Mouse (Mus musculus) heart, adult 11 months (tissue): ENCODE measurements around the gene Mpo.
A peak's percentile ranks its signal among the peaks of the same experiment; 100 is the strongest.

Source experiments
- DNase-seq: peaks from one replicate; pipeline ENCODE4 v3.0.0; 2022

The Mpo gene

DNA sequence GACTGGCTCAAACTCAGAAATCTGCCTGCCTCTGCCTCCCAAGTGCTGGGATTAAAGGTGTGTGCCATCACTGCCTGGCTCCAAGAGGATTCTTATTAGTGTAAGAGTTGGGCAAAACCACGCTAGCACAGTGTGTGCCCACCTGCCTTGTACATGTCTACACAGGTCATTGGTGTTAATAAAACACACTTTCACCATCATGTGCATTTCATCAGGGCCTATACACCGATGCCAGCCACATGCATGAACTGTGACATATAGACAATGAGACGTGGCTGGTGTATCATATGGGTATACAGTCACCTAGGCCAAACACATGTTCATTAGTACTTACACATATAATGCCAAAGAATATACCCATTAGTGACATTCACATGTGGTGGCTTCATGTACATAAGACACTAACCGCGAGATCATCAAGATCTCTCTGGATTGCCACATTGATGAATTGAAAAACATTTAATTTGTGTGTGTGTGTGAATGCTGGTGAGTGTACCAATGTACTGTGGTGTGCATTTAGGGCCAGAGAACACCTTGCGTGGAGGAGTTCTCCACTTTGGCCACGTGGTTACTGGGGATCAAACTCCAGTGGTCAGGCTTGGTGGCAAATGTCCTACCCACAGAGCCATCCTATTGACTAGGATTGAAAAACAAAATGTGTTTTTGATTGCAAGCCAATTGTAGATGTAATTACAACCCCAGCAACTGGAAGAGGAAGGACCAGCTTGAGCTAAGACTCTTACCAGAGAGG, 35.0 kb upstream of the Mpo start:
- DNase-seq, result no peak

DNA sequence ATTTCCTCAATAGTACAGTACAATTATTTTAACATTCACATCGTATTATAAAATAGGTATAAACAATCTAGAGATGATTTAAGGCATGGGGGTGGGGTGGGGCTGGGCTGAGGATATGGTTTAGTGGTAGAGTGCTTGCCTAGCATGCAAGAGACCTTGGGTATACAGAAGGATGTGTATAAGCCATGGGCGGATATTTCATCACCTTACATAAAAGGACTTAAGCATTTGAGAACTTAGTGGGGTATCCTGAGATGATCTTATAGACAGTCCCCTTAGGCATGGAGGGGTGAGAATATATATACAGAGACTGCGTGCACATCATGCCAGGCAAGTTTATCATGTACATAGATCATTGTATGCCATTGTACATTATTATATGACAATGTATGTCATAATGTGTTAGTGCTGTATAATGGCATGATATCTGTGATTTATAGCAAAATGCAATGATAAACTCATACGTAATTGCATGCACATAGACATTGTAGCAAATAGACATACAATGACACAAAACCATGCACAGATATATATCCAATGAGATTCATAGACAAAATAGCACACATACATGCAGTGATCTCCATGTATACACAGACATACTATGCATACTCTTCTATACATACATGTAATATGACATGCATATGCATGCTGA, 34.3 kb upstream of the Mpo start:
- DNase-seq, result no peak

GRCm38 (mm10) chr11:87759609-87760005, 33.8 kb upstream of the Mpo start:
- DNase-seq, result no peak

DNA sequence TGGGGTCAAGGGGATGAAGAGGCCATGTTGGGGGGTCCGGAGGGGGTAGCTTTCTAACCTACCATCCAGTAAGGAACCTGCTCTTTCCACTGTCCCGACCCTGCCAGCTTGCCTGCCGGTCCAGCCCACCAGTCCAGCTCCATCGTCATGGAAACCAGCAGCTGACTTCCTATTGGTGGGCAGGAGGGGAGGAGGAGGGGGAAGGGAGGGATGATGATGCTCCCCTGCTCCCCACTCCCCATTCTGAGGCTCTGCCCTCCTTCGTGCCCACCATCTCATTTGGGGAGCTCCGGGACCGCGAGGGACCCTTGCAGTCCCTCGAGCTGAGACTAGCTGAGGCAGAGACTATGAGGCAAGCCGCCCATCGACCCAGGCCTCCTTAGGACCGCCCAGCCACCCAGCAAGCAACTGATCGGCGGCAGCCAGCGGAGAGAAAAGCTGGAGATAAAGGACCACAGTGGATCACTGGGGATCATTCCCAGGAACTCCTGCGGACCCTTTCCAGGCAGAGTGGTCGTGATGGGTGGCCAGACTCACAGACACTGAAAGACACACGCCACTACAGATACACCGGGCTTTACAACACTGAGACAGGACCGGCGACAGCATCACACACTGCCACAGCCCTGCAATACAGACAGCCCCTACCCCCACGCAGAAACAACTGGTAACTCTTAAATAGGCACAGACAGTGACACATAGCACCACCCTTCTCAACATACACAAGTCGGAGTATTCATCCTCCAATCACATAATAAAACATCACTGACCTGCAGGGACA, 32.9 kb upstream of the Mpo start, which contains the start of gene Tspoap1:
Gene Tspoap1 (plus strand): TSS at position 241 of the 781 bp plus-strand sequence.
- DNase-seq, result no peak

GRCm38 (mm10) chr11:87761181-87761721, 32.1 kb upstream of the Mpo start:
- DNase-seq, result no peak

DNA sequence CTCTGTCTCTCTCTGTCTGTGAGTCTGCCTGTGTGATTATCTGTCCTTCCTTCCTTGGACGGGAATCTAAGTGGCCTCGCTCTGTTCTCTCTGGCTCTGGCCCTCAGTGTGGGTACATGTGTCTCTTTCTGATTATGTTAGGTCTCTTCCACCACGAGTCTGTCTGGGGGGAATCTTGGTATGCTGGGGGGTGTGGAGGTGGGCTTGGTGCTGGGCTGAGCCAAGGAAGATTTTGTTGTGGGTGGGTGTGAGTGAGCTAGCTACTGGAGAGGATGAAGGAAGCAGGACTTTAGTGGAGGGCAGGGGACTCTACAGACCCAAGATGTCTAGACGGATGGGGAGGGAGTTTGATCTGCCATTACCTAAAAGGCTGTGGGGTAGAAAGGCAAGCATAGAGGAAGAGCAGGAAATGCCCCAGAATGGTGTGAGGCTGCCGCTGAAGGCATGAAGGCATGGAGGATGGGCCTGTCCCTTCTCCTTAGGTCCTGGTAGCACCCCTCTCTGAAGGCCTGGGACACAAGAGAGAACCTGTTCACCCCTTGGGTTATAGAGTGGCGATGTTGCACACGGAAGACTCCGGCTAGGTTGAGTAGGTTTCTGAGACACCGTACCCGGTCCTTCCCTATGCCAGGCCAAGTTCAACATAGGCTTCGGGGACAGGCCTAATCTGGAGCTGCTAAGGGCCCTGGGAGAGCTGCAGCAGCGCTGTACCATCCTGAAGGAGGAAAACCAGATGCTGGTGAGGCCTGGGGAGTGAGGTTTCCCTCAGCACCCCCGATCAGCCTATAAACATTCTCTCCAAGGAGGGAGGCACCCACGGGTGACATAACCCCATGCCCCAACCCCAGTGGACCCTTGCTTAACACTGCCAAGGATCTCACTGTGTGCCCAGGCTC, 31.3 kb upstream of the Mpo start:
- DNase-seq, result no peak

DNA sequence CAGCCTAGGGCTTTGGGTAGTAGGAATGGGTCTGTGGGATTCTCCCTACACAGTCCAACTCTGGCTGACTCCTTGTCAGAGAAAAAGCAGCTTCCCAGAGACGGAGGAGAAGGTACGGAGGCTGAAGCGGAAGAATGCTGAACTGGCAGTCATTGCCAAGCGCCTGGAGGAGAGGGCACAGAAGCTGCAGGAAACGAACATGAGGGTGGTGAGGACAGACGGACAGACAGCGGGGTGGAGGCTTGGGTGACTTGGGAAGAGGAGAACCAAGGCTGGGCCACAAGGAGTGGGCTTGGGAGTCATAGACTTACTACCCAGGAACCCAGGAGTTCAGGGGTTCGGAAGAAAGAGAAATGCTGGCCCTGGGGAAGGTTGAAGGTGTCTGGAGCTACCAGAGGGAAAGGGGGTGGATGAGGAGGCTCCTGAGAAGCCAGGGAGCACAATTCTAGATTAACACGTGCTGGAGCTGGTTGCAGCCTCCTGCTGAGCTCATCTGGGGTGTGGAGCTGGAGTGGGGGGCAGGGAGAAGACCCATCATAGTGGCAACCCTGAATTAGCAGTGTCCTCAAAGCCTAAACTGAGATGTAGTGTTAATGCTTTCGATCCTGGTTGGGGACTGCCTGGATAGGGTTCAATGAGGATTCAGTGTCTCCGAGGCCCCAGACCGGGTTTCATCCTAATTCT, 30.5 kb upstream of the Mpo start:
- DNase-seq, result no peak

DNA sequence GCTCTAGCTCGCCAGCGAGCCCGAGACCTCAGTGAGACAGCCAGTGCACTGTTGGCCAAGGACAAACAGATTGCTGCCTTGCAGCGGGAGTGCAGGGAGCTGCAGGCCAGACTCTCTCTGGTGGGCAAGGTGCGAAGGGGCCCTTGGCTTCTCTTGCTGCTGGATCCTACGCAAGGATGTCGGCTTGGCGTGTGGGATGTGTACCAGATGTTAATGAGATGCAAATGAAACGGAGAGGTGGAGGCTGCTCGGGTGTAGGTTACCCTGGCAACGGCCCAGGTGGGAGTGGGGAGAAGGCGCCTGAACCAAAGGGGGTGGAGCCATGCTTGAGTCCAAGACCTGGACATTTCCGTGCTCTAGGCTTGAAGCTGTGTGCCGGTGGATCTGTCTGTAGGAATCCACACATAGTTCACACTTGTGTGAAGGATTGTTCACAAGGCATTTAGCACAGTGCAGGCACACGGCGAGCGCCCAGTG, 29.8 kb upstream of the Mpo start:
- DNase-seq, result no peak

DNA sequence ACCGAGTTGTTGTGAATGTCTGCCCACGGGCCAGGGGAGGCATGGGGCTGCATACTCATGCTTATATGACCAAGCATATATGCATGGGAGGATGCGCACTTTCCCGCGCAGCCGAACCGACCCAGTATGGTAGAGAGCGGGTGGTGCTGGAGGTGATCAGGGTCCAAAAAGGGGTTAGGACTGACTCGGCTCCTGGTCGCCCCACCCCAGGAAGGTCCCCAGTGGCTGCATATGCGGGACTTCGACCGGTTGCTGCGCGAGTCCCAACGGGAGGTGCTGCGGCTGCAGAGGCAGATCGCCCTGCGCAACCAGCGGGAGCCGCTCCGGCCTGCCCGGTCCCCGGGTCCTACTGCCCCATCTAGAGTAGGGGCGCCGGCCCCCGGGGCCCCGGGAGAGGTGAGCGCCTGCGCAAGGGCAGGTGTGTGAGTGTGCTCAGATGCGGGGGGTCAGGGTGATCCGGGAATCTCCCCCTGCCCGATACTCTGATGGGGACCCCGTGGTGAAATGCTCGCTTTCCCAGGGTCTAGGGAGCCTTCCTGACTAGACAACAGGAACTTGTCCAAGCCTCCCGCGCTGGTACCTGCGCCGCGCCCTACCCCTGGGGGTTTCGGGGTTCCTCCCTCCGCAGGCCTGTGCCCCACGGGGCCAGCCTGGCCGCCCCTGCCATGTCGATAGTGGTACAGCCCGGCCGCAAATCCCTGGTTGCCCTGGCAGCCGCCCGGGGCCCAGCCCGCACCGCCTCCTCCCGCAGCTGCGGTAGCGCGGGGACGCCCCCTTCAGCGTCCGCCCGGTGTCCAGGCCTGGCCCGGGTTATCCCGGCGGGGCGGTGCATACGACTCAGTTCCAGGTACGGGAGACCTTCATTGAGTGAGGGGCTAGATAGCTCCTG, 29.1 kb upstream of the Mpo start:
- DNase-seq, result no peak

- DNase-seq, result no peak
Observed at GRCm38 (mm10) chr11:87768745-87769144, 24.6 kb upstream of the Mpo start.

DNA sequence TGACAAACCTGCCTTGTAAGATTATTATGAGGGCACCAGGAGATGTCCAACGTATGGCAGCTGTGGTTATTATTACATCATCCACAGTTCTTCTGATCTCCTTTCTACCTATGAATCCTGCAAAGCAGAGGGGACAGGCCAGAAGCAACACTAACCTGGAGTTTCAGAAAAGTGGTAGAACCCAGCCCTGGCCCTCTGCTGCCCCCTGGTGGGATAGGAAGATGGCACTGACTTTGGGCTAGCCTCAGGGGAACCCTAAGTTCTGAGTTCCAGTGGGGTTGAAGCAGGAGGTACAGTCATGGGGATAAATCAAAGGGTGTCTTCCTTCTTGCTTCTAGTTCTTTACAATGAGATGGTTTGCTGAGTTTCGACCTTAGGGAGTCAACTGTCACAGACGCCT, 22.4 kb upstream of the Mpo start:
- DNase-seq, result no peak

- no peak for DNase-seq
Observed at GRCm38 (mm10) chr11:87772354-87772753, 21.0 kb upstream of the Mpo start.

DNA sequence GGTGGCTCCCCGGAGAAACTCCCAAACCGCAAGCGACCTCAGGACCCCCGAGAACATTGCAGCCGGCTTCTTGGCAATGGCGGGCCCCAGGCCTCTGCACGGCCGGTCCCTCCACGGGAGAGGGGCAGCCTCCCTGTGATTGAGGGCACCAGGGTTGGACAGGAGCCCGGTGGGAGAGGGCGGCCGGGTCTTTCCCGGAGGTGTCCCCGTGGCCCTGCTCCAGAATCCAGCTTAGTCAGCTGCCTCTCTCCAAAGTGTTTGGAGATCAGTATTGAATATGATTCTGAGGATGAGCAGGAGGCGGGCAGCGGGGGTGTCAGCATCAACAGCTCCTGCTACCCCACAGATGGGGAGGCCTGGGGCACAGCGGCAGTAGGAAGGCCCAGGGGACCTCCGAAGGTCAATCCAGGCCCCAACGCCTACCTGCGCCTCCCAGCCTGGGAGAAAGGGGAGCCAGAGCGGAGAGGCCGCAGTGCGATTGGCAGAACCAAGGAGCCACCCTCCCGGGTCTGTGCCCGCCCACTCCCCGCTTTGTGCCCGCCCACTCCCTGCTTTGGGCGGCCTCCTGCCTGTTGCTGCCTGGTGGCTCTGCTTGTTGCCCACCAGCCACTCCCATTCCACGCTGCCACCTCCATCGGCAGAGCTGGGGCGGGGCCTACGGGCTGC, 15.1 kb upstream of the Mpo start:
- DNase-seq, result no peak

- no peak for DNase-seq
Observed at GRCm38 (mm10) chr11:87778915-87779314, 14.5 kb upstream of the Mpo start.

- DNase-seq, result no peak
Observed at GRCm38 (mm10) chr11:87779392-87779791, 14.0 kb upstream of the Mpo start.

DNA sequence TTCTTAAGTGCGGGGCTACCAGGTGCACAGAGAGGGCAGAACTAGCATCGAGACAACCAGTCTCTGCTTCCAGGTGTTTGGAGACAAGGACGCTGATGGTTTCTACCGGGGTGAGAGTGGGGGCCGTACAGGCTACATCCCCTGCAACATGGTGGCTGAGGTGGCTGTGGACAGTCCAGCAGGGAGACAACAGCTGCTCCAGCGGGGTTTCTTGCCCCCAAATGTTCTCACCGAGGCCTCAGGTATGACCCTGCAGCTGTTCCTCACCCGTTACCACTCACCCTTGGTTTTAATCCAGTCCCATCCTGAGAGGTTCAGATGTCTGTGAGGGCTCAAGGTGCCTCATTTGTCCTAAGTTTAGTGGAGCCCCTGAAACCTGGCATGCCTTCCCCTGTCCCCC, 13.3 kb upstream of the Mpo start:
- DNase-seq, result no peak

DNA sequence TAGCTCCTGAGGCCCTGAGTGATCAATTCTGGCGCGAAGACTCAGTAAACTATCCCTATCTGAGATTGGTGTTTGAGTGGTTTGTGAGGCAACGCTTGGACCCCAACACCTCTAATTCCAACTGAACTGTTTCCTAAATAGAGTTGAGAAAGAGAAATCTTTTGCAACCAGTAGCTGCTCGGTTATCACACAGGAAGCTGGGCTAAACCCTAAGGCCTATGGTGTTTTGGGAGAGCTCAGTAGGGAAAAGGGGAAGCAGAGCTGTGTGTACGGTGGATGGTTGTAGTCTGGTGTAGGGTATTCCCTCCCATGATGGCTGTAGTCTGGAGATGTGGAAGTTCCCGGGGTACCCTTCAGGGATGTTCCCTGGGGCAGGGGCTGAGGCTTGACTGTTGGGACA, 3.3 kb upstream of the Mpo start:
- no peak for DNase-seq

DNA sequence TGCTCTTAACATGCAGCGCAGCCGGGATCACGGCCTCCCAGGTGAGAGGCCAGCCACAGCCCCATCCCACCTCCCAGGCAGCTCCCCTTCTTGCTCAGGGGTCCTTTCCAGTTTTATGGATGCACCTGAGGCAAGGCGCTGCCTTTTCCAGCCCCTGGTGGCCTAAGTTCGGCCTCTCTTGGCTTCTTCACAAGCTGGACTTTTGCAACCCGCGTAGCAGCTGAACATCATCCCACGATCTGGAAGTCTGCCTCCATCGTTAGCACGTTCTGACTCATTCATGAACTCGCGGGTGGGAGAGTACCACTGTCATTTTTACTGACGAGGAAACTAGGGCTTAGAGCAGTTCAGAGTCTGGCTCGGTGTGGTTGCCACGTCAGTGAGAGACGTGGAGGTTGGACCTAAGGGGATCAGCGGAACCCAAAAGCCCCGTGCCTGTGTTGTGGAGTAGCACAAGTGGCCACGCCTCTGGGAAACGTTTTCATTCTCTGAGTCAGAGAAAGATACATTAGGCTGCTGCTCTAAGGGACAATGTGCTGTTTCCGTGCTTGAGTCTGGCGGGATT, 8.4 kb downstream of the Mpo start:
- peak; percentile 92 for DNase-seq

- DNase-seq, result no peak
Observed at GRCm38 (mm10) chr11:87802621-87803020, 9.2 kb downstream of the Mpo start.

GRCm38 (mm10) chr11:87805448-87805847, 12.1 kb downstream of the Mpo start:
- no peak for DNase-seq
